Mouse (Mus musculus): Measurements from ENCODE around the gene Urah.

GRCm38 (mm10) chr7:140798212-140798611 is 36.6 kb upstream of the Urah start:
- TF ChIP-seq CTCF (IDR thresholded peaks at IDR 0.05; ENCODE audit: borderline replicate concordance, control insufficient read depth, extremely low read depth, insufficient read depth, low read length, poor library complexity) (no peak), POLR2A (IDR thresholded peaks at IDR 0.05; ENCODE audit: control insufficient read depth, extremely low read depth, insufficient read depth, low read length, poor library complexity) (no peak)
